Mouse (Mus musculus): ENCODE results near the gene Camp.

DNA sequence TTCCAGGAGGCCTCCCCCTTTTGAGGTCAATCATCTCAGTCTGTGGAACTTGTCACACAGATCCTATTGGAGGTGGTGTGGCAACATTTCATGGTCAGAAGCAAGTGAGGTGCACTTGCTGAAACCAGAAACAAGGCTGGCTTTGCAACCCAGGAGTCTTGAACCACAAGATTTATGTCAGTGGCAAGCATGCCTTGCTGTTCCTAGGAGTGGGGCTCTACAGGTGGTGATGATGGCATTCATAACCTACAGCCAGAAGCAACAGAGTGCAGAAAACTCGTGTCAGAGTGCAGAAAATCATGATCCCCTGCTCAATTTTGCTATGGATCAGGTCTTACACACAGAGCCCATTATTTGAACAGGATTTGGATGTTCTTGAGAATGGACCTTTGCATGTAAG, 43.2 kb downstream of the Camp start:
- TF ChIP-seq CTCF (conservative IDR thresholded peaks at IDR 0.05; ENCODE audit: low read length) (no peak), POU5F1 (IDR thresholded peaks at IDR 0.05; ENCODE audit: borderline replicate concordance, low read length) (no peak), NANOG (IDR thresholded peaks at IDR 0.05; ENCODE audit: borderline replicate concordance, low read length) (no peak)
